In genomic region chr6:99188366-99189216, GRCm38 (mm10) we compare ENCODE assay signal across 19 mouse cellular contexts.
DNase-seq lines count a peak whose midpoint lies in the region; ATAC-seq lines count a peak whose summit lies in the region.
"Had no signal": no experiment of that assay in that cellular context is flagged by ENCODE, and none has a peak within 500 bp of the region (broad histone marks: within the 10 kb centered on the region; RNA-seq: fewer than 3 reads in every experiment).

No protein-coding gene starts in this region.

- H3K9me3 ChIP-seq in intestine, embryonic 15.5 days, result no peaks in the 10 kb centered on the region
- H3K9me3 ChIP-seq in intestine, embryonic 16.5 days (ENCODE audit: control insufficient read depth, low read length), result no peaks in the 10 kb centered on the region
- H3K9me3 ChIP-seq in midbrain, embryonic 13.5 days, result no peaks in the 10 kb centered on the region
- H3K9me3 ChIP-seq: limb, embryonic 10.5 days; midbrain, embryonic 15.5 days; neural tube, embryonic 13.5 days had no signal

- H3K27ac ChIP-seq in intestine, embryonic 15.5 days, result no peak overlapping the region
- no peak overlapping the region for H3K27ac ChIP-seq in intestine, embryonic 16.5 days (ENCODE audit: low read length)
- no peak overlapping the region for H3K27ac ChIP-seq in midbrain, embryonic 13.5 days
- H3K27ac ChIP-seq: hindbrain, embryonic 14.5 days; limb, embryonic 10.5 days; liver, embryonic 14.5 days; midbrain, embryonic 15.5 days had no signal

- ATAC-seq in intestine, embryonic 15.5 days, result 0 out of 2 replicates have a peak, but pooled peaks have one; percentile 37
- no peak for ATAC-seq in intestine, embryonic 16.5 days
- ATAC-seq in common myeloid progenitor, adult 5-6 weeks (replicated peaks; ENCODE audit: low read depth, poor library complexity, severe bottlenecking), result peak; percentile 37; the same call in 1 of the 2 replicates
- no peak for ATAC-seq in midbrain, embryonic 13.5 days
- ATAC-seq: forebrain, postnatal 0 days; midbrain, embryonic 15.5 days had no signal

- H3K4me2 ChIP-seq in intestine, embryonic 15.5 days (replicated peaks), result no peak overlapping the region
- no peak overlapping the region for H3K4me2 ChIP-seq in intestine, embryonic 16.5 days (ENCODE audit: low read depth, low read length)
- no peak overlapping the region for H3K4me2 ChIP-seq in midbrain, embryonic 13.5 days (replicated peaks)
- H3K4me2 ChIP-seq: hindbrain, embryonic 14.5 days; midbrain, embryonic 15.5 days; neural tube, embryonic 13.5 days had no signal

- 38% methylated on average over 4 of the region's 4 CpGs for WGBS in intestine, embryonic 15.5 days
- 39% methylated on average over 4 of the region's 4 CpGs for WGBS in intestine, embryonic 16.5 days
- 59% methylated on average over 4 of the region's 4 CpGs for WGBS in midbrain, embryonic 13.5 days

- H3K36me3 ChIP-seq in intestine, embryonic 15.5 days, result no peaks in the 10 kb centered on the region
- no peaks in the 10 kb centered on the region for H3K36me3 ChIP-seq in intestine, embryonic 16.5 days (ENCODE audit: control insufficient read depth, insufficient read depth, low read length)
- no peaks in the 10 kb centered on the region for H3K36me3 ChIP-seq in midbrain, embryonic 13.5 days
- H3K36me3 ChIP-seq: limb, embryonic 10.5 days; midbrain, embryonic 15.5 days; neural tube, embryonic 13.5 days had no signal

- no peak overlapping the region for H3K4me3 ChIP-seq in intestine, embryonic 15.5 days (replicated peaks)
- H3K4me3 ChIP-seq in intestine, embryonic 16.5 days (ENCODE audit: low read length), result no peak overlapping the region
- H3K4me3 ChIP-seq in midbrain, embryonic 13.5 days (replicated peaks), result no peak overlapping the region
- H3K4me3 ChIP-seq: limb, embryonic 10.5 days; midbrain, embryonic 15.5 days; neural tube, embryonic 13.5 days had no signal

- H3K9ac ChIP-seq in intestine, embryonic 15.5 days, result no peak overlapping the region
- no peak overlapping the region for H3K9ac ChIP-seq in intestine, embryonic 16.5 days (ENCODE audit: low read depth, low read length)
- no peak overlapping the region for H3K9ac ChIP-seq in midbrain, embryonic 13.5 days (replicated peaks)
- H3K9ac ChIP-seq: forebrain, postnatal 0 days; hindbrain, embryonic 14.5 days; liver, embryonic 14.5 days; midbrain, embryonic 15.5 days; neural tube, embryonic 13.5 days had no signal

- peaks cover 22% of the 10 kb centered on the region; the same call in 1 of the 2 replicates for H3K4me1 ChIP-seq in intestine, embryonic 15.5 days (replicated peaks)
- peaks cover 23% of the 10 kb centered on the region for H3K4me1 ChIP-seq in intestine, embryonic 16.5 days (ENCODE audit: control insufficient read depth, insufficient read depth, low read length)
- peaks cover 42% of the 10 kb centered on the region for H3K4me1 ChIP-seq in midbrain, embryonic 13.5 days (replicated peaks)

- DNase-seq in CD4-positive, CD25-positive, alpha-beta regulatory T cell, adult 2 months (ENCODE audit: low read depth, low spot score), result peak; percentile 41
- DNase-seq in naive thymus-derived CD4-positive, alpha-beta T cell, adult 2 months (ENCODE audit: low read depth), result peak; percentile 30
- DNase-seq in cerebellum, adult 9-11 months, result no peak
- no peak for DNase-seq in thymus, postnatal 10 days (ENCODE audit: low spot score in 2 of 2)
- DNase-seq: adrenal gland, postnatal 36 days; cerebellum, adult 11 months; forebrain, postnatal 0 days; gastrocnemius, postnatal 10 days; lung, postnatal 36 days; retina, postnatal 1 day had no signal

- no peaks in the 10 kb centered on the region for H3K27me3 ChIP-seq in intestine, embryonic 15.5 days (replicated peaks)
- H3K27me3 ChIP-seq in intestine, embryonic 16.5 days (replicated peaks; ENCODE audit: control insufficient read depth, insufficient read depth, low read length), result no peaks in the 10 kb centered on the region
- H3K27me3 ChIP-seq in midbrain, embryonic 13.5 days, result no peaks in the 10 kb centered on the region
- H3K27me3 ChIP-seq: midbrain, embryonic 15.5 days had no signal

Comparison
In these comparisons a context has a peak if more than half of its experiments do, and no peak if none do; other contexts are left out.
1. ATAC-seq: peak in intestine, embryonic 15.5 days (single experiment) and common myeloid progenitor, adult 5-6 weeks (single experiment); none in intestine, embryonic 16.5 days (single experiment) and midbrain, embryonic 13.5 days (single experiment).
2. DNase-seq: peak in CD4-positive, CD25-positive, alpha-beta regulatory T cell, adult 2 months (single experiment) and naive thymus-derived CD4-positive, alpha-beta T cell, adult 2 months (single experiment); none in cerebellum, adult 9-11 months (single experiment) and thymus, postnatal 10 days (0 of 2).